10 mouse cellular contexts compared by ENCODE assay signal in genomic region chr2:36009386-36009785, GRCm38 (mm10). TPM values are rescaled to one million over a fixed set of nuclear protein-coding genes. Genes with fewer than 3 reads are reported as not detected.
A peak's percentile ranks its signal among the peaks of the same experiment; 100 is the strongest.
DNase-seq lines count a peak whose midpoint lies in the region; ATAC-seq and TF ChIP-seq lines count a peak whose summit lies in the region.
"Had no signal": no experiment of that assay in that cellular context is flagged by ENCODE, and none has a peak within 500 bp of the region (broad histone marks: within the 10 kb centered on the region; RNA-seq: fewer than 3 reads in every experiment).

No protein-coding gene starts in this region.

- peak; percentile 63 to 71 for DNase-seq in left cerebral cortex, adult 18-20 months (ENCODE audit: low spot score in 2 of 2)
- no peak for DNase-seq in left cerebral cortex, adult 9 months (ENCODE audit: low spot score in 2 of 2)
- peak; percentile 71 to 84 for DNase-seq in adrenal gland, postnatal 36 days
- peak; percentile 87 for DNase-seq in embryonic facial prominence, embryonic 10.5 days (ENCODE audit: low spot score)
- peak; percentile 77 for DNase-seq in limb, embryonic 14.5 days (ENCODE audit: low spot score)
- peak; percentile 84 for DNase-seq in neural tube, embryonic 11.5 days (ENCODE audit: low spot score)
- peak; percentile 36 for DNase-seq in testis, postnatal 14 days (ENCODE audit: low spot score)

- ATAC-seq in hindbrain, embryonic 12.5 days (ENCODE audit: low FRiP score): peak; percentile 46; the same call in 1 of the 2 replicates
- 0 out of 2 replicates have a peak, but pooled peaks have one; percentile 55 for ATAC-seq in limb, embryonic 14.5 days (ENCODE audit: low FRiP score, low read depth)
- no peak for ATAC-seq in neural tube, embryonic 11.5 days (ENCODE audit: insufficient read depth, low FRiP score, low TSS enrichment)

- no peak overlapping the region for H3K27ac ChIP-seq in embryonic facial prominence, embryonic 10.5 days (replicated peaks)
- H3K27ac ChIP-seq in hindbrain, embryonic 12.5 days: no peak overlapping the region
- no peak overlapping the region for H3K27ac ChIP-seq in limb, embryonic 14.5 days (replicated peaks; ENCODE audit: low read depth, low read length)
- H3K27ac ChIP-seq in neural tube, embryonic 11.5 days (ENCODE audit: low read depth, low read length): no peak overlapping the region

- peaks cover 66% of the 10 kb centered on the region for H3K27me3 ChIP-seq in embryonic facial prominence, embryonic 10.5 days (replicated peaks; ENCODE audit: low read depth, poor library complexity, severe bottlenecking)
- peaks cover 32% of the 10 kb centered on the region for H3K27me3 ChIP-seq in hindbrain, embryonic 12.5 days
- H3K27me3 ChIP-seq in limb, embryonic 14.5 days (ENCODE audit: control insufficient read depth, insufficient read depth, low read length): peaks cover 19% of the 10 kb centered on the region
- H3K27me3 ChIP-seq in neural tube, embryonic 11.5 days (ENCODE audit: control insufficient read depth, insufficient read depth, low read length): peaks cover 18% of the 10 kb centered on the region

- 26% methylated on average over 4 of the region's 4 CpGs for WGBS in embryonic facial prominence, embryonic 10.5 days
- 22% methylated on average over 4 of the region's 4 CpGs for WGBS in hindbrain, embryonic 12.5 days
- WGBS in limb, embryonic 14.5 days: 21% methylated on average over 4 of the region's 4 CpGs
- WGBS in neural tube, embryonic 11.5 days: 22% methylated on average over 4 of the region's 4 CpGs

- H3K36me3 ChIP-seq in embryonic facial prominence, embryonic 10.5 days (replicated peaks): no peaks in the 10 kb centered on the region
- no peaks in the 10 kb centered on the region for H3K36me3 ChIP-seq in hindbrain, embryonic 12.5 days
- H3K36me3 ChIP-seq in limb, embryonic 14.5 days (ENCODE audit: control insufficient read depth, insufficient read depth, low read length): no peaks in the 10 kb centered on the region
- no peaks in the 10 kb centered on the region for H3K36me3 ChIP-seq in neural tube, embryonic 11.5 days (ENCODE audit: control insufficient read depth, insufficient read depth, low read length)

- peaks cover 26% of the 10 kb centered on the region for H3K4me1 ChIP-seq in embryonic facial prominence, embryonic 10.5 days
- H3K4me1 ChIP-seq in hindbrain, embryonic 12.5 days: peaks cover 10% of the 10 kb centered on the region
- 0 out of 2 replicates have a peak, but pooled peaks cover 2% of the 10 kb centered on the region for H3K4me1 ChIP-seq in limb, embryonic 14.5 days (ENCODE audit: control insufficient read depth, insufficient read depth, low read length)
- 0 out of 2 replicates have a peak, but pooled peaks cover 4% of the 10 kb centered on the region for H3K4me1 ChIP-seq in neural tube, embryonic 11.5 days (ENCODE audit: control insufficient read depth, insufficient read depth, low read length)

- H3K4me2 ChIP-seq in hindbrain, embryonic 12.5 days (replicated peaks): no peak overlapping the region
- no peak overlapping the region for H3K4me2 ChIP-seq in limb, embryonic 14.5 days (replicated peaks; ENCODE audit: low read depth, low read length, severe bottlenecking)
- H3K4me2 ChIP-seq in neural tube, embryonic 11.5 days (ENCODE audit: low read depth): no peak overlapping the region

- H3K9ac ChIP-seq in hindbrain, embryonic 12.5 days: no peak overlapping the region
- no peak overlapping the region for H3K9ac ChIP-seq in limb, embryonic 14.5 days (ENCODE audit: low read depth, low read length, severe bottlenecking)
- no peak overlapping the region for H3K9ac ChIP-seq in neural tube, embryonic 11.5 days (ENCODE audit: low read length)

- no peaks in the 10 kb centered on the region; the same call in 1 of the 2 replicates for H3K9me3 ChIP-seq in embryonic facial prominence, embryonic 10.5 days
- H3K9me3 ChIP-seq in hindbrain, embryonic 12.5 days (replicated peaks): no peaks in the 10 kb centered on the region
- H3K9me3 ChIP-seq in limb, embryonic 14.5 days (ENCODE audit: control insufficient read depth, low read length): no peaks in the 10 kb centered on the region
- H3K9me3 ChIP-seq in neural tube, embryonic 11.5 days (ENCODE audit: control insufficient read depth, low read length): no peaks in the 10 kb centered on the region

- H3K4me3 ChIP-seq in embryonic facial prominence, embryonic 10.5 days: no peak overlapping the region
- no peak overlapping the region for H3K4me3 ChIP-seq in hindbrain, embryonic 12.5 days
- no peak overlapping the region for H3K4me3 ChIP-seq in limb, embryonic 14.5 days (replicated peaks; ENCODE audit: low read length)
- H3K4me3 ChIP-seq in neural tube, embryonic 11.5 days (ENCODE audit: low read depth, low read length): no peak overlapping the region
- H3K4me3 ChIP-seq: erythroblast, embryonic 14.5 days had no signal

- TF ChIP-seq POLR2A in limb, embryonic 14.5 days (IDR thresholded peaks at IDR 0.05; ENCODE audit: borderline replicate concordance, extremely low read depth, insufficient read depth, insufficient read length): no peak

RNA-seq across cellular contexts. Expression of gene Ttll11, which starts 29.7 kb away (rescaled TPM):
- total RNA-seq in left cerebral cortex, adult 18-20 months (2021): 10 to 100 TPM; 41.1 to 42.7 TPM
- 10 to 100 TPM in 1 of 2 experiments, 1 to 10 TPM in 1; 1.7 to 23.0 TPM for total RNA-seq in adrenal gland, postnatal 36 days (2021)
- 0.55 and 0.85 TPM in 2 replicates for polyA plus RNA-seq in embryonic facial prominence, embryonic 10.5 days (2016; fragmentation: Nextera tagmentation; extraction: Ambion mirVana)
- 4.6 and 5.5 TPM in 2 replicates for polyA plus RNA-seq in hindbrain, embryonic 12.5 days (2016; fragmentation: Nextera tagmentation; extraction: Ambion mirVana)
- 2.5 and 2.8 TPM in 2 replicates for polyA plus RNA-seq in limb, embryonic 14.5 days (2012; rRNA removed)
- 1.2 and 1.7 TPM in 2 replicates for polyA plus RNA-seq in limb, embryonic 14.5 days (2014; fragmentation: Nextera tagmentation; extraction: Ambion mirVana)
- polyA plus RNA-seq in neural tube, embryonic 11.5 days (2014; fragmentation: Nextera tagmentation; extraction: Ambion mirVana): 1.9 and 2.1 TPM in 2 replicates

RNA-seq across cellular contexts. Expression of gene Ndufa8, which starts 39.8 kb away (rescaled TPM):
- 100 to 1,000 TPM; 191 to 192 TPM for total RNA-seq in left cerebral cortex, adult 18-20 months (2021)
- 100 to 1,000 TPM; 205 to 220 TPM for total RNA-seq in adrenal gland, postnatal 36 days (2021)
- 203 and 215 TPM in 2 replicates for polyA plus RNA-seq in embryonic facial prominence, embryonic 10.5 days (2016; fragmentation: Nextera tagmentation; extraction: Ambion mirVana)
- 171 and 179 TPM in 2 replicates for polyA plus RNA-seq in hindbrain, embryonic 12.5 days (2016; fragmentation: Nextera tagmentation; extraction: Ambion mirVana)
- polyA plus RNA-seq in limb, embryonic 14.5 days (2012; rRNA removed): 83.0 and 103 TPM in 2 replicates
- polyA plus RNA-seq in limb, embryonic 14.5 days (2014; fragmentation: Nextera tagmentation; extraction: Ambion mirVana): 218 and 221 TPM in 2 replicates
- 208 and 210 TPM in 2 replicates for polyA plus RNA-seq in neural tube, embryonic 11.5 days (2014; fragmentation: Nextera tagmentation; extraction: Ambion mirVana)

RNA-seq across cellular contexts. Expression of gene Morn5, which starts 39.9 kb away (rescaled TPM):
- total RNA-seq in left cerebral cortex, adult 18-20 months (2021): 1 to 10 TPM; 1.0 to 1.3 TPM
- total RNA-seq in adrenal gland, postnatal 36 days (2021): 1 to 10 TPM in 1 of 2 experiments, under 1 TPM in 1; 0.56 to 1.1 TPM
- polyA plus RNA-seq in embryonic facial prominence, embryonic 10.5 days (2016; fragmentation: Nextera tagmentation; extraction: Ambion mirVana): 0.29 and 0.74 TPM in 2 replicates
- polyA plus RNA-seq in hindbrain, embryonic 12.5 days (2016; fragmentation: Nextera tagmentation; extraction: Ambion mirVana): 3.2 and 3.6 TPM in 2 replicates
- 0.19 and 0.46 TPM in 2 replicates for polyA plus RNA-seq in limb, embryonic 14.5 days (2012; rRNA removed)
- not detected in 2 replicates for polyA plus RNA-seq in limb, embryonic 14.5 days (2014; fragmentation: Nextera tagmentation; extraction: Ambion mirVana)
- polyA plus RNA-seq in neural tube, embryonic 11.5 days (2014; fragmentation: Nextera tagmentation; extraction: Ambion mirVana): 0.84 TPM in 1 of 2 replicates, not detected in the other
- polyA plus RNA-seq: erythroblast, embryonic 14.5 days; stomach, embryonic 14.5 days had no signal

Comparison
In these comparisons a context has a peak if more than half of its experiments do, and no peak if none do; other contexts are left out.
1. DNase-seq: peak in left cerebral cortex, adult 18-20 months (2 of 2), adrenal gland, postnatal 36 days (2 of 2), embryonic facial prominence, embryonic 10.5 days (single experiment), limb, embryonic 14.5 days (single experiment), neural tube, embryonic 11.5 days (single experiment) and testis, postnatal 14 days (single experiment); none in left cerebral cortex, adult 9 months (0 of 2).